Mouse (Mus musculus) cerebellum, adult 2 months (tissue): ENCODE measurements around the gene Iqsec1.

ENCODE experiments used
- CTCF ChIP-seq: fragments of 200-500 bp; IDR thresholded peaks from 2 replicates; pipeline ENCODE4 v1.5.1; 2011; ENCODE audit warnings: low read depth, mild to moderate bottlenecking, control low read depth, low read length, moderate library complexity, borderline replicate concordance; ENCODE audit not compliant: insufficient read depth
- POLR2A ChIP-seq: fragments of 200-500 bp; IDR thresholded peaks from 2 replicates; pipeline ENCODE4 v1.6.1; 2011; ENCODE audit warnings: low read length, control low read depth, borderline replicate concordance; ENCODE audit not compliant: insufficient read depth

- TF ChIP-seq POLR2A (no peak), CTCF (no peak)
These were observed 261.8 kb downstream of the Iqsec1 start for GRCm38 (mm10) chr6:90726711-90727122.
